Mouse (Mus musculus) T-cell, adult 2 months (primary cell): Measurements from ENCODE around the gene Lrg1.
A peak's percentile ranks its signal among the peaks of the same experiment; 100 is the strongest.

Experiments
- DNase-seq: peaks from one replicate; pipeline ENCODE4 v3.0.0; 2022; ENCODE audit warnings: low spot score

Lrg1 gene

GRCm38 (mm10) chr17:56134463-56134971 lies 12.7 kb upstream of the Lrg1 start:
- peak; percentile 77 for DNase-seq

- DNase-seq = no peak
Measured at GRCm38 (mm10) chr17:56133457-56134363, 11.9 kb upstream of the Lrg1 start.

GRCm38 (mm10) chr17:56132661-56133060 lies 10.9 kb upstream of the Lrg1 start:
- peak; percentile 74 for DNase-seq

GRCm38 (mm10) chr17:56131814-56132213 lies 10.0 kb upstream of the Lrg1 start:
- peak; percentile 66 for DNase-seq

- DNase-seq = no peak
Measured at GRCm38 (mm10) chr17:56131136-56131535, 9.3 kb upstream of the Lrg1 start.

GRCm38 (mm10) chr17:56128246-56128645 lies 6.4 kb upstream of the Lrg1 start:
- DNase-seq = no peak

DNA sequence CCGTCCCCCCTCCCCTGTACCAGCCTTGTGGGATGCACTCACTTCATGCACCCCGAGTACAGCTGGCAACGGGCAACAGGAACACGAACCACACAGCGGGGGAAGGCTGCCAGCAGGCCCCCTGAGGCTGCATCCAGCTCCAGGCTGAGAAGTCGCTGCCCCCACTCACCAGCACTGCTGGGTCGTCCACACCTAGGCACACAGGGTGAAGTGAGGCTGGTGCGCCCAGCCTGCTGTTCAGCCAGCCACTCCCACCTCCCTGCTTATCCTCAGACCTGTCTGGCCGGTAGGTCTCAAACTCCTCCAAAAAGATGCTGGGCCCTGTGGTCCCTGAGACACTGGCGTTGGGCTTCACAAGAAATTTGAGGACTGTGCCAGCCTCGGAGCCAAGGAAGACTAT lies 4.4 kb upstream of the Lrg1 start:
- no peak for DNase-seq

- DNase-seq = no peak
Measured at GRCm38 (mm10) chr17:56125276-56125630, 3.5 kb upstream of the Lrg1 start.

DNA sequence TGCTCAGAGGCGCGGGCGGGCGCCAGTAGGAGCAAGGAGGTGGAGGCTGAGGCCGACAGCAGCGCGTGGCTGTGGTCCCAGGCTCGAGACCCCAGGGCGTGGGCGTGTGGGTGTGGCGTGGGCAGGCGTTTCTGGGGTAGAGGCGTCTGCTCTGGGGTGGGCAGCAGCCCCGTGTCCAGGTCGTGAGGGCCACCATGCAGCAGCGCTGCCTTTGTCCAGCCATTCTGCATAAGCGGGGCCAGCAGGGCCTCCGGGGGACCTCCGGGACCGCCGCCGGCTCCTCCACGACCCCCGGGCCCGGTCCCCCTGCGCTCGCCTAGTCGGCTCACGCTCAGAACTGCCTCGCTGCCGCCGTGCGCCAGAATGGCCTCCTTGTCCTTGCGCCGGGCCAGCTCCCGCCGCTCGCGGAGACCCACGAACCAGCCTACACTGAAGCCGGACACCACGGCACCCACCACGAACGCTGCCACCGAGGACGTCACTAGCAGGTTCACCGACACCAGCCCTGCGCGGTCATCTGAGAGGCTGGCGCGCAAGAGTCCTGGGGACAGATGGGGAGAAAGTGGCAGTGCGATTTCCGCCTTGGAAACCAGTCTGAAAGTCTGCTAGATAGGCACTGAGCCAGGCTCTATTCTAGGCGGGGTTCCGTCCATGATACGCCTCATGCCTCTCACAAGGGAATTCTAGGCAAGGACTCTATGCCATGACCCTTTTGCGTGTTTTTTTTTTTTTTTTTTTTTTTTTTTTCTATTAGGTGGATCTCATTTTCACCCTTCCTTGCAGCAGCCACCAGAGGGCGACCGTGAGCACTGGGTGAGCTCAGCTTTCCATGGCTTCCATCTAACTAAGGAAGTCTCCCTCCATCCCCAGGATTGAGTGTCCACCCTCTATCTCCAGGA lies 2.8 kb upstream of the Lrg1 start:
- DNase-seq = peak; percentile 39

GRCm38 (mm10) chr17:56123681-56124340 lies 2.0 kb upstream of the Lrg1 start:
- DNase-seq = no peak

- DNase-seq = no peak
Measured at GRCm38 (mm10) chr17:56123161-56123560, 1.4 kb upstream of the Lrg1 start.

DNA sequence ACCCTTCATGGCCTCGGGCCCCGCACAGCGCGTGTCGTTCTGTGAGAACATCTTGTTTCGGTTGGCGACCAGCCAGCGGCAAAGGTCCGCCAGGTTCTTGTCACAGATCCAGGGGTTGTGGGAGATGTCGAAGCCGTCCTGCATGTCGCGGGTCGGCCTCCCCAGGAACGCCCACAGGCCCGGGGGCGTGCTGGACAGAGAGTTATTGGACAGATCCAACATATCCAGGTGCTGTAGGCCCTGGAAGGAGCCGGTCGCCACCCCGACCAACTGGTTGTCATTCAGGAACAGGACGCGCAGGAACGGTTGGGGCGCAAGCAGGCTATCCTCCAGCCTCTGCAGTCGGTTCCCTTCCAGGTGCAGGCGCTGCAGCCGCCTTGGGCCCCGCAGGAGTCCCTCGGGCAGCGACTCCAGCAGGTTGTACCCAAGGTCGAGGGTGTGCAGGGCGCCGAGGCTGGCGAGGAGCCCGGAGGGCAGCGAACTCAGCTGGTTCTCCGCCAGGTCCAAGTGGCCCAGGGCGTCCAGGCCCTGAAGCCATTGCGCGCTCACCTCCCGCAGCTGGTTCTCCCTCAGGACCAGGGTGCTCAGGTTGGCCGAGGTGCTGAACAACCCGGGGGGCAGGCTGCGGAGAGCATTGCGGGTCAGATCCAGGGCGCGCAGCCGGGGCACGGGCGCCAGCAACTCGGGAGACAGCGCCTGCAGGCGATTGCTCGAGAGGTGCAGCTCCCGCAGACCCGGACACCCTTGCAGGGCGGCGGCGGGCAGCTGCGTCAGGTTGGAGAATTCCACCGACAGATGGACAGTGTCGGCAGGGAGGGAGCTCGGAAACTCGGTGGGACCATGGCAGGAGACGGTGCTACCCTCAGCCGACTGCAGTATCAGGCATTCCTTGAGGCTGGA lies 1.6 kb downstream of the Lrg1 start:
- no peak for DNase-seq

GRCm38 (mm10) chr17:56119431-56119830 lies 2.4 kb downstream of the Lrg1 start:
- DNase-seq = no peak

DNA sequence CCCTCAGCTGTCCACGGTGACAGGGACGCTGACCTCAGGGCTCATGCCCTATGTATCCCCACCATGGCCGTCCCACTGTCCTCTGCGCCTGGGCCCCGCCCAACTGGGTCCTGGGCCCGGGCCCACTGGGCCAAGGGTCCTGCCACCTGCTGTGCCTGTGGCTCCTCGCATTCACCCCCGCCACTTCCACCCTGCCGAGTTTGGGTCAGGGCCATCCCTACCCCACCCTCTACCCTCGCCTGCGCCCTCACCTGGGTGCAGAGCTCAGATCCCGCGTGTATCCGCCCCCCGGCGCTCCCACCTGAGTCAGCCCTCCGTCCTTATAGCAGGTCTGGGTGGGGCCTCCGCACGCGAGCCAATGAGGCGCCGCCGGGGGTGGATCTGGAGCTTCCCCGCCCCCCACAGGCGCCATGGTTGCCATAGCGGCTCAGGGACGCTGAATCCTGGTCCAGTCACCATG lies 4.5 kb downstream of the Lrg1 start, which contains the start of gene Plin5:
Gene Plin5 (minus strand): TSS at position 346 of the 460 bp plus-strand sequence.
- no peak for DNase-seq

DNA sequence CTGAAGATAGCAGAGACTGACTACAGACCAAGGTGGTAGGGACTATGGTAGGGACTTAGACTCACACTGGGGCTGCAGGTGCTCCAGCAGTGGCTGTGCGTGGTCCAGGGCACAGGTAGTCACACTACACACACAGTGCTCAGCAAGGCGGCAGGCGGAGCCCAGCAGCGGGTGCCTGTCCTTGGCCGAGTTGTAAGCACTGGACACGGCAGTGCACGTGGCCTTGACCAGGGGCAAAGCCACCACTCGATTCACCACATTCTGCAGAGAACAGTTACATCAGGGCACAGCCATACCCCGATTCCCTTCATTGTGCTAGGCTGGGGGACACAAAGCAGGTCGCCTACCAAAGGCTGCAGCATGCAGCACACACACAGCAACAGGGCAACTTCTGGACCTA lies 5.6 kb downstream of the Lrg1 start:
- DNase-seq = no peak

- no peak for DNase-seq
Measured at GRCm38 (mm10) chr17:56112743-56113142, 9.1 kb downstream of the Lrg1 start.

DNA sequence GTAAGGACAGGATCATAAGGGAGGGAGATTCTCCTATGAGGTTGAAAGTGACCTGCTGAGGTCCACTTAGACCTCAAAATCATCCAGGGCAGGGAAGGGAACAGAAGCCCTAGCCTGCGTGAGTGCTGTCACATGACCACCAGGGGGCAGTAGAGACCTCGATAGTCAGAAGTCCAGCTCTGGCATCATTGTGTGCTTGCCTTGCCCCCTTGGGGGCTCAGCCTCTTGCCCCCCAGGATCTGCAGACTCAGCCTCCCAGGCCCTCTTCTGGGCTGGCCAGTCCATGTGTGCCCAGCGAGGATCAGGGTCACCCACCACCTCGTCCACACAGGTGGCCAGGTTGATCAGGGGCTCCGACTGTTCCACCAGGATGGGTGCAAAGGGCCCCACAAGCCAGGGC lies 9.9 kb downstream of the Lrg1 start:
- DNase-seq = peak; percentile 52

DNA sequence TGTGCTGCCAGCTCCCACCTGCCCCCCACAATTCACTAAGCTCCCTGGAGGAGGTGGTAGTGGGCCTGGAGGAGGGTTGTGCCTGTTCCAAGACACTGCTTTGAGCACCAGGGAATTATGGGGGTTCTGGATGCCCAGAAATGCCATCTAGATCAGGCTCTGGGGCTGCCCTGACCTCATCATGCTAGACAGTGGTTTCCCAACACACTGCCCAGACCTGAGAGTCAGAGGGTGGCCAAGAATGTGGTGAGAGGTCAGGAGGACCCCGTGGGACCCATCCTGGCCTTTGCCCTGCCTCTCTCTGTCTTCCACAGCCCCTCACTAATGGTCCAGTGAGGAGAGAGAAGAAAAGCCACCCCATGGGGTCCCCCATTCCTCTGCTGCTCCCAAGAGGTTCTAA lies 10.8 kb downstream of the Lrg1 start:
- DNase-seq = no peak

GRCm38 (mm10) chr17:56110571-56110970 lies 11.2 kb downstream of the Lrg1 start:
- DNase-seq = no peak

- DNase-seq = no peak
Measured at GRCm38 (mm10) chr17:56109219-56110051, 12.4 kb downstream of the Lrg1 start, which contains the start of gene Plin4. TSS of gene Plin4 (minus strand) at chr17:56109803.
